Mouse (Mus musculus): ENCODE measurements around the gene Hoxa9. TPM values are rescaled to one million over a fixed set of nuclear protein-coding genes. Genes with fewer than 3 reads are reported as not detected.

The Hoxa9 gene
- 1.4 and 4.8 TPM in 2 replicates for polyA plus RNA-seq (2015; fragmentation: Nextera tagmentation; extraction: Ambion mirVana)

GRCm38 (mm10) chr6:52230516-52231165, at the start of gene Hoxa9:
Gene Hoxa9, minus strand, starts transcription at chr6:52231089.

GRCm38 (mm10) chr6:52260654-52261575, 30.0 kb upstream of the Hoxa9 start, which contains the start of gene Hoxa13:
Gene Hoxa13, minus strand, starts transcription at chr6:52260880.

GRCm38 (mm10) chr6:52245757-52246142, 14.9 kb upstream of the Hoxa9 start, which contains the start of gene Hoxa11:
Gene Hoxa11, minus strand, starts transcription at chr6:52245810.

GRCm38 (mm10) chr6:52240389-52241000, 9.6 kb upstream of the Hoxa9 start, which contains the start of gene Hoxa10:
Gene Hoxa10, minus strand, starts transcription at chr6:52240854.

GRCm38 (mm10) chr6:52221337-52221992, 9.4 kb downstream of the Hoxa9 start, which contains the start of gene Hoxa7:
Gene Hoxa7, minus strand, starts transcription at chr6:52221854.

GRCm38 (mm10) chr6:52213119-52213986, 17.5 kb downstream of the Hoxa9 start, which contains the start of the genes Hoxa3 and Gm28308:
Gene Hoxa3, minus strand, starts transcription at chr6:52213336.
Gene Gm28308, minus strand, starts transcription at chr6:52213339.

GRCm38 (mm10) chr6:52208072-52208867, 22.6 kb downstream of the Hoxa9 start, which contains the start of gene Hoxa6:
Gene Hoxa6, minus strand, starts transcription at chr6:52208722.

GRCm38 (mm10) chr6:52204050-52204752, 26.7 kb downstream of the Hoxa9 start, which contains the start of gene Hoxa5:
Gene Hoxa5, minus strand, starts transcription at chr6:52204587.

GRCm38 (mm10) chr6:52190906-52191810, 39.7 kb downstream of the Hoxa9 start, which contains the start of gene Hoxa4:
Gene Hoxa4, minus strand, starts transcription at chr6:52191753.

GRCm38 (mm10) chr6:52177061-52177735, 53.7 kb downstream of the Hoxa9 start, which contains the start of gene 5730596B20Rik:
Gene 5730596B20Rik, plus strand, starts transcription at chr6:52177498.

Small RNA genes lying within 50 kb of the gene (microRNA-seq; reads per million reads assigned to microRNA genes)
- 1,167 reads per million, percentile 78 among the genes with 10 or more reads in this experiment for gene Mir196b (ENCODE audit: borderline replicate concordance, insufficient number of aligned reads)

Other genes with a start within 250 kb of the Hoxa9 start
- gene Skap2, start 218.5 kb downstream of the Hoxa9 start, polyA plus RNA-seq (2015; fragmentation: Nextera tagmentation; extraction: Ambion mirVana) = 37.2 and 53.8 TPM in 2 replicates
- gene Hoxa1, start 72.8 kb downstream of the Hoxa9 start, polyA plus RNA-seq (2015; fragmentation: Nextera tagmentation; extraction: Ambion mirVana) = 0.60 and 0.86 TPM in 2 replicates
- gene Hoxa2, start 66.3 kb downstream of the Hoxa9 start, polyA plus RNA-seq (2015; fragmentation: Nextera tagmentation; extraction: Ambion mirVana) = 2.3 and 3.6 TPM in 2 replicates
- gene 5730596B20Rik, start 53.6 kb downstream of the Hoxa9 start, polyA plus RNA-seq (2015; fragmentation: Nextera tagmentation; extraction: Ambion mirVana) = 0.47 and 0.52 TPM in 2 replicates
- gene Hoxa4, start 39.3 kb downstream of the Hoxa9 start, polyA plus RNA-seq (2015; fragmentation: Nextera tagmentation; extraction: Ambion mirVana) = 1.1 and 1.4 TPM in 2 replicates
- 7.5 and 7.7 TPM in 2 replicates for gene Hoxa5, start 26.5 kb downstream of the Hoxa9 start, polyA plus RNA-seq (2015; fragmentation: Nextera tagmentation; extraction: Ambion mirVana)
- 1.6 and 1.7 TPM in 2 replicates for gene Hoxa6, start 22.4 kb downstream of the Hoxa9 start, polyA plus RNA-seq (2015; fragmentation: Nextera tagmentation; extraction: Ambion mirVana)
- 2.4 and 2.9 TPM in 2 replicates for gene Hoxa3, start 17.8 kb downstream of the Hoxa9 start, polyA plus RNA-seq (2015; fragmentation: Nextera tagmentation; extraction: Ambion mirVana)
- 0.44 and 0.66 TPM in 2 replicates for gene Gm28308, start 17.8 kb downstream of the Hoxa9 start, polyA plus RNA-seq (2015; fragmentation: Nextera tagmentation; extraction: Ambion mirVana)
- gene Hoxa7, start 9.2 kb downstream of the Hoxa9 start, polyA plus RNA-seq (2015; fragmentation: Nextera tagmentation; extraction: Ambion mirVana) = 20.9 and 22.7 TPM in 2 replicates
- gene Hoxa10, start 9.8 kb upstream of the Hoxa9 start, polyA plus RNA-seq (2015; fragmentation: Nextera tagmentation; extraction: Ambion mirVana) = 2.3 and 8.7 TPM in 2 replicates
- 0.17 and 1.6 TPM in 2 replicates for gene Hoxa11, start 14.7 kb upstream of the Hoxa9 start, polyA plus RNA-seq (2015; fragmentation: Nextera tagmentation; extraction: Ambion mirVana)
- not detected in 2 replicates for gene Hoxa13, start 29.8 kb upstream of the Hoxa9 start, polyA plus RNA-seq (2015; fragmentation: Nextera tagmentation; extraction: Ambion mirVana)
- gene Evx1, start 82.4 kb upstream of the Hoxa9 start, polyA plus RNA-seq (2015; fragmentation: Nextera tagmentation; extraction: Ambion mirVana) = not detected in 2 replicates

Measured in adrenal gland, postnatal 0 days (tissue).